Mouse (Mus musculus) MEL (cell line): ENCODE results near the gene Ppp1r1c.

Experiments
- HCFC1 ChIP-seq: IDR thresholded peaks from 2 replicates; pipeline ENCODE4 v1.6.1; 2012; ENCODE audit warnings: low read depth, mild to moderate bottlenecking, inconsistent platforms, low read length, improper control_type of control experiment, moderate library complexity
- MEF2A ChIP-seq: IDR thresholded peaks from 2 replicates; pipeline ENCODE4 v1.6.1; 2014; ENCODE audit warnings: low read depth, mild to moderate bottlenecking, inconsistent platforms, low read length, improper control_type of control experiment; ENCODE audit not compliant: poor library complexity, insufficient replicate concordance, severe bottlenecking; ENCODE audit errors: extremely low read depth
- POLR2A ChIP-seq, 2 experiments: IDR thresholded peaks; 2 replicates each; pipeline ENCODE4 v1.6.1; 2011 to 2012; ENCODE audit warnings: low read length in 2 of 2, mild to moderate bottlenecking in 2 of 2, control low read depth in 1 of 2, improper control_type of control experiment in 1 of 2, low read depth in 1 of 2, moderate library complexity in 1 of 2; ENCODE audit not compliant: control insufficient read depth in 1 of 2, insufficient read depth in 1 of 2, poor library complexity in 1 of 2

DNA sequence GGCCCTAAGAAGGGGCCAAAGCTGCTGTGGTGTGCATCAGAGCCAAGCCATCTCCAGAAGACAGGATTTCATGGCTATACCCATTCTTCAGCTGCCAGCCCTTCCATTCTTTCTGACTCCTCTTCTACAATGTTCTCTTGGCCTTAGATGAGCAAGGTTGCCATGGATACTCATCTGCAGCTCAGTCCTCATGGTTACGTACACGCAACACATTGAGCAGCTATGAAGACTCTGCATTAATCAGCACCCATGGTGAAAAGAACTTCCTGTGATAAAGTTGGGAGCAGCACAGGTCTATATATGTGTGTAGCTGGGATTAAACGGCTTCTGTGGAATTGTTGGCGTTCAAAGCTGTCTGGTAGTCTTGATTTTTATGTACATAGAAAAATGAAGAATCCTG lies 24.3 kb upstream of the Ppp1r1c start:
- TF ChIP-seq MEF2A: no peak
- no peak for TF ChIP-seq HCFC1
- no peak for TF ChIP-seq POLR2A (IDR thresholded peaks at IDR 0.05; ENCODE audit: control insufficient read depth in 1 of 2, insufficient read depth in 1 of 2, low read depth in 1 of 2, low read length in 2 of 2, poor library complexity in 1 of 2)
